Mouse (Mus musculus) midbrain, embryonic 15.5 days (tissue): ENCODE data around the gene Sptbn2. TPM values are rescaled to one million over a fixed set of nuclear protein-coding genes. Genes with fewer than 3 reads are reported as not detected.
A peak's percentile ranks its signal among the peaks of the same experiment; 100 is the strongest.

ENCODE experiments used
- ATAC-seq: fragments of 200-750 bp; cut with Nextera tagmentation; replicated peaks from 2 replicates; pipeline ENCODE4 v1.8.0; 2017; ENCODE audit warnings: moderate TSS enrichment
- H3K27ac ChIP-seq: fragments of 300-500 bp; sonication (generic); 2 replicates; pipeline ENCODE4 v1.5.1; 2015; ENCODE audit warnings: mild to moderate bottlenecking, inconsistent platforms
- H3K27me3 ChIP-seq: fragments of 300-500 bp; sonication (generic); replicated peaks from 2 replicates; pipeline ENCODE4 v1.6.1; 2015; ENCODE audit warnings: inconsistent platforms
- H3K36me3 ChIP-seq: fragments of 300-500 bp; sonication (generic); replicated peaks from 2 replicates; pipeline ENCODE4 v1.6.1; 2015; ENCODE audit warnings: inconsistent platforms
- H3K4me1 ChIP-seq: fragments of 300-500 bp; sonication (generic); 2 replicates; pipeline ENCODE4 v1.6.1; 2015; ENCODE audit warnings: inconsistent platforms
- H3K4me2 ChIP-seq: fragments of 300-500 bp; sonication (generic); 2 replicates; pipeline ENCODE4 v1.6.1; 2015; ENCODE audit warnings: inconsistent platforms, mild to moderate bottlenecking, moderate library complexity
- H3K4me3 ChIP-seq: fragments of 300-500 bp; sonication (generic); 2 replicates; pipeline ENCODE4 v1.5.1; 2015; ENCODE audit warnings: mild to moderate bottlenecking, inconsistent platforms
- H3K9ac ChIP-seq: fragments of 300-500 bp; sonication (generic); 2 replicates; pipeline ENCODE4 v1.6.1; 2015; ENCODE audit warnings: mild to moderate bottlenecking, inconsistent platforms
- H3K9me3 ChIP-seq: fragments of 300-500 bp; sonication (generic); 2 replicates; pipeline ENCODE4 v1.6.1; 2016; ENCODE audit warnings: inconsistent platforms
- WGBS: fragments of 180-500 bp; shearing (Covaris S2); methylation state at CpG from one replicate; pipeline ENCODE4 v1.1.7; 2015; ENCODE audit warnings: mixed read lengths; 5-methylcytosine and 5-hydroxymethylcytosine counted together
- polyA plus RNA-seq: library from polyadenylated mRNA; unstranded; fragments of >200 nt; fragmentation: Nextera tagmentation; extraction: Ambion mirVana; gene quantifications from 2 replicates; pipeline ENCODE4 v1.2.1, GENCODE M21; 2015

Sptbn2 gene
- polyA plus RNA-seq, 1 experiment from 2014 or later = 39.8 TPM

GRCm38 (mm10) chr19:4711601-4712155 is 711 bp downstream of the Sptbn2 start:
- H3K36me3 ChIP-seq = no peaks in the 10 kb centered on the region
- no peaks in the 10 kb centered on the region for H3K9me3 ChIP-seq
- H3K27ac ChIP-seq = peak overlapping the region; percentile 95
- peaks cover 41% of the 10 kb centered on the region for H3K4me1 ChIP-seq
- under 1% methylated on average over 41 of the region's 65 CpGs for WGBS
- H3K27me3 ChIP-seq = no peaks in the 10 kb centered on the region
- peak overlapping the region; percentile 92 for H3K4me3 ChIP-seq
- H3K4me2 ChIP-seq = peak overlapping the region; percentile 68
- H3K9ac ChIP-seq = peak overlapping the region; percentile 89
- peak; percentile 82 for ATAC-seq

GRCm38 (mm10) chr19:4712156-4712780 is 1.3 kb downstream of the Sptbn2 start:
- peaks cover 41% of the 10 kb centered on the region for H3K4me1 ChIP-seq
- H3K27me3 ChIP-seq = no peaks in the 10 kb centered on the region
- H3K4me2 ChIP-seq = peak overlapping the region; percentile 68
- H3K27ac ChIP-seq = peak overlapping the region; percentile 95
- H3K4me3 ChIP-seq = peak overlapping the region; percentile 92
- H3K36me3 ChIP-seq = no peaks in the 10 kb centered on the region
- under 1% methylated on average over 50 of the region's 60 CpGs for WGBS
- no peaks in the 10 kb centered on the region for H3K9me3 ChIP-seq
- H3K9ac ChIP-seq = peak overlapping the region; percentile 89
- ATAC-seq = peak; percentile 75

GRCm38 (mm10) chr19:4712781-4713526 is 2.0 kb downstream of the Sptbn2 start:
- peaks cover 41% of the 10 kb centered on the region for H3K4me1 ChIP-seq
- 20% methylated on average over 13 of the region's 13 CpGs for WGBS
- peak overlapping the region; percentile 92 for H3K4me3 ChIP-seq
- no peaks in the 10 kb centered on the region for H3K36me3 ChIP-seq
- H3K4me2 ChIP-seq = peak overlapping the region; percentile 68
- H3K27me3 ChIP-seq = no peaks in the 10 kb centered on the region
- ATAC-seq = peak; percentile 22; the same call in 1 of the 2 replicates
- peak overlapping the region; percentile 95 for H3K27ac ChIP-seq
- H3K9me3 ChIP-seq = no peaks in the 10 kb centered on the region
- H3K9ac ChIP-seq = peak overlapping the region; percentile 89

- H3K4me1 ChIP-seq = peaks cover 41% of the 10 kb centered on the region
- no peaks in the 10 kb centered on the region for H3K36me3 ChIP-seq
- H3K27ac ChIP-seq = 0 out of 2 replicates have a peak overlapping the region, but pooled peaks have one; percentile 3
- no peak for ATAC-seq
- no peaks in the 10 kb centered on the region for H3K9me3 ChIP-seq
- 44% methylated on average over 3 of the region's 3 CpGs for WGBS
- peak overlapping the region; percentile 89; the same call in 1 of the 2 replicates for H3K9ac ChIP-seq
- peak overlapping the region; percentile 68 for H3K4me2 ChIP-seq
- H3K4me3 ChIP-seq = peak overlapping the region; percentile 92
- no peaks in the 10 kb centered on the region for H3K27me3 ChIP-seq
Measured at GRCm38 (mm10) chr19:4713886-4714285, 2.9 kb downstream of the Sptbn2 start.

GRCm38 (mm10) chr19:4716756-4717155 is 5.8 kb downstream of the Sptbn2 start:
- Histone ChIP-seq H3K27ac (no peak overlapping the region), H3K4me1 (peaks cover 28% of the 10 kb centered on the region), H3K9ac (no peak overlapping the region), H3K4me3 (no peak overlapping the region), H3K4me2 (no peak overlapping the region), H3K36me3 (peaks cover 7% of the 10 kb centered on the region; the same call in 1 of the 2 replicates), H3K27me3 (no peaks in the 10 kb centered on the region), H3K9me3 (no peaks in the 10 kb centered on the region)
- WGBS = 98% methylated on average over 14 of the region's 14 CpGs
- ATAC-seq = no peak

- Histone ChIP-seq H3K9ac (no peak overlapping the region), H3K4me3 (no peak overlapping the region), H3K27me3 (no peaks in the 10 kb centered on the region), H3K4me2 (no peak overlapping the region), H3K36me3 (peaks cover 9% of the 10 kb centered on the region; the same call in 1 of the 2 replicates), H3K9me3 (no peaks in the 10 kb centered on the region), H3K4me1 (peaks cover 28% of the 10 kb centered on the region), H3K27ac (no peak overlapping the region)
- ATAC-seq = no peak
- WGBS = 93% methylated on average over 2 of the region's 2 CpGs
Measured at GRCm38 (mm10) chr19:4717281-4717680, 6.3 kb downstream of the Sptbn2 start.

GRCm38 (mm10) chr19:4718716-4719115 is 7.7 kb downstream of the Sptbn2 start:
- Histone ChIP-seq H3K27ac (no peak overlapping the region), H3K4me2 (no peak overlapping the region), H3K4me3 (no peak overlapping the region), H3K36me3 (peaks cover 9% of the 10 kb centered on the region; the same call in 1 of the 2 replicates), H3K9me3 (no peaks in the 10 kb centered on the region), H3K27me3 (no peaks in the 10 kb centered on the region), H3K9ac (no peak overlapping the region), H3K4me1 (peaks cover 15% of the 10 kb centered on the region)
- WGBS = 36% methylated on average over 9 of the region's 12 CpGs
- no peak for ATAC-seq

- Histone ChIP-seq H3K9me3 (no peaks in the 10 kb centered on the region), H3K4me3 (no peak overlapping the region), H3K9ac (no peak overlapping the region), H3K27me3 (no peaks in the 10 kb centered on the region), H3K4me2 (no peak overlapping the region), H3K4me1 (peaks cover 9% of the 10 kb centered on the region), H3K36me3 (peaks cover 13% of the 10 kb centered on the region), H3K27ac (no peak overlapping the region)
- 13% methylated on average over 5 of the region's 5 CpGs for WGBS
- ATAC-seq = no peak
Measured at GRCm38 (mm10) chr19:4719351-4719764, 8.4 kb downstream of the Sptbn2 start.

- peaks cover 19% of the 10 kb centered on the region for H3K36me3 ChIP-seq
- no peak for ATAC-seq
- H3K9me3 ChIP-seq = no peaks in the 10 kb centered on the region
- no peak overlapping the region for H3K9ac ChIP-seq
- H3K27ac ChIP-seq = no peak overlapping the region
- no peak overlapping the region for H3K4me2 ChIP-seq
- H3K4me3 ChIP-seq = no peak overlapping the region
- H3K4me1 ChIP-seq = peaks cover 1% of the 10 kb centered on the region; the same call in 1 of the 2 replicates
- WGBS = 83% methylated on average over 15 of the region's 15 CpGs
- H3K27me3 ChIP-seq = no peaks in the 10 kb centered on the region
Measured at GRCm38 (mm10) chr19:4720112-4720511, 9.1 kb downstream of the Sptbn2 start.

- H3K4me3 ChIP-seq = no peak overlapping the region
- no peak for ATAC-seq
- no peaks in the 10 kb centered on the region for H3K27me3 ChIP-seq
- no peaks in the 10 kb centered on the region for H3K4me1 ChIP-seq
- H3K9me3 ChIP-seq = no peaks in the 10 kb centered on the region
- H3K4me2 ChIP-seq = no peak overlapping the region
- no peak overlapping the region for H3K9ac ChIP-seq
- WGBS = 24% methylated on average over 11 of the region's 11 CpGs
- H3K27ac ChIP-seq = no peak overlapping the region
- peaks cover 24% of the 10 kb centered on the region for H3K36me3 ChIP-seq
Measured at GRCm38 (mm10) chr19:4720671-4721244, 9.8 kb downstream of the Sptbn2 start.

GRCm38 (mm10) chr19:4729186-4729585 is 18.2 kb downstream of the Sptbn2 start:
- peaks cover 65% of the 10 kb centered on the region for H3K36me3 ChIP-seq
- no peak for ATAC-seq
- no peaks in the 10 kb centered on the region for H3K4me1 ChIP-seq
- no peak overlapping the region for H3K4me3 ChIP-seq
- H3K9me3 ChIP-seq = no peaks in the 10 kb centered on the region
- H3K4me2 ChIP-seq = no peak overlapping the region
- 90% methylated on average over 9 of the region's 9 CpGs for WGBS
- H3K27me3 ChIP-seq = no peaks in the 10 kb centered on the region
- no peak overlapping the region for H3K9ac ChIP-seq
- no peak overlapping the region for H3K27ac ChIP-seq

GRCm38 (mm10) chr19:4733052-4733451 is 22.1 kb downstream of the Sptbn2 start:
- no peak for ATAC-seq
- Histone ChIP-seq H3K9me3 (no peaks in the 10 kb centered on the region), H3K4me1 (no peaks in the 10 kb centered on the region), H3K4me2 (no peak overlapping the region), H3K27me3 (no peaks in the 10 kb centered on the region), H3K27ac (no peak overlapping the region), H3K36me3 (peaks cover 68% of the 10 kb centered on the region), H3K4me3 (no peak overlapping the region), H3K9ac (no peak overlapping the region)
- 85% methylated on average over 3 of the region's 3 CpGs for WGBS
